Mouse (Mus musculus): ENCODE results near the gene Pitpnm1. TPM values are rescaled to one million over a fixed set of nuclear protein-coding genes. Genes with fewer than 3 reads are reported as not detected.

Gene Pitpnm1
- polyA plus RNA-seq, 2 experiments from 2014 or later, result 98.7 to 113 TPM

DNA sequence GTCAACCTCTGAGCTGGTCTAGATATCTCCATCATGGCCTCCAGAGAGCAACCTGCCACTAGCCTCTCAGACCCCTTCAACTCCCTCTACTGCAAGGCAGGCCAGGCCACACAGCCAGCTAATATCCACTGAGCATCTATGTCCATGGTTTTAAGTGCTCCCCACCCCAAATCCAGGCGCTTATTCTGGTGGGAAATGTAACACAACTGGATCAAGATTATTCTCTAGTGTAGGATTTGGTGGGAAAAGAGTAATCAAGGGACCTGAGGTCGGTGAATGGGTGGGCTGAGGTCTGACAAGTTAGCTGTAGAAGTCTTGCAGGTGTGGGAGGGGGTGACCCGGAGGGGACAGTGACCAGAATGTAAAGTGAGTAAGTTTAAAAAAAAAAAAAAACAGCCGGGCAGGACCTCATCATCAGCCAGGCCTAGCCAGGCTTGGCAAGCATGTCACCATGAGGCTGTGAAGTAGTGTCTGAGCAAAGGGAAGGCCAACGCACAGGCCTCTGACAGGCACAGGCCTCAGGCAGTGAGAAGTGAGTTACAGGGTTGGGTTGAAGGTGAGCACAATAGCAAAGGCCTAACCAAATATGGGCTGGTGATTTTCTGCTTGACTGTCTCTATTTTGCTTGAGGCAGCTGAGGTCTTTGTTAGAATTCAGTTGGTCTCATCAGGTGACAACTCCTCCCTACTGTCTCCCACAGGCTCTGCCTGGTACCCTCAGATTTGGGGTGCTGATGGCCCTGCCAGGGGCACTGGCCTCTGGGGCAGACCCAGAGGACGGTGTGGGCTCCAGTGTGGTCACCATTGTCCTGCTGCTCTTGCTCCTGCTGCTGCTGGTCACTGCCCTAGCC, 55.6 kb downstream of the Pitpnm1 start:
- ATAC-seq, result peak; percentile 36

DNA sequence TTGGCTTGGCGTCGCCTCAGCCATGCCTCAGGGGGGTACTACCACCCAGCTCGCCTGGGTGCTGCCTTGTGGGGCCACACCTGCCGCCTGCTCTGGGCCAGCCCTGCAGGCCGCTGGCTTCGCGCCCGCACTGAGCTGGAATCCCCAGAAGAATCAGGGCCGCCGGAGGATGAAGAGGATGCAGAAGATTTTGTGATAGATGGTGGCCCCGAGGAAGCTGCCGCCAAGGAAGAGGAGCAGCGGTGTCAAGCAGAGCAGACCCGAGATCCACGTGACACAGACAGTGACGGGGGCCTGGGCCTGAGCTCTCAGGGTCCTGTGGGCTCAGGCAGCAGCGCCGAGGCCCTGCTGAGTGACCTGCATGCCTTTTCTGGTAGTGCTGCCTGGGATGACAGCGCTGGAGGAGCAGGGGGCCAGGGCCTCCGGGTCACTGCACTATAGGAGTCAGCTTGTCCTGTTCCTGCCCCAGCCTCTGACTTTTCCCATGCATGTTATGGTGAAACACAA, 56.3 kb downstream of the Pitpnm1 start:
- no peak for ATAC-seq

DNA sequence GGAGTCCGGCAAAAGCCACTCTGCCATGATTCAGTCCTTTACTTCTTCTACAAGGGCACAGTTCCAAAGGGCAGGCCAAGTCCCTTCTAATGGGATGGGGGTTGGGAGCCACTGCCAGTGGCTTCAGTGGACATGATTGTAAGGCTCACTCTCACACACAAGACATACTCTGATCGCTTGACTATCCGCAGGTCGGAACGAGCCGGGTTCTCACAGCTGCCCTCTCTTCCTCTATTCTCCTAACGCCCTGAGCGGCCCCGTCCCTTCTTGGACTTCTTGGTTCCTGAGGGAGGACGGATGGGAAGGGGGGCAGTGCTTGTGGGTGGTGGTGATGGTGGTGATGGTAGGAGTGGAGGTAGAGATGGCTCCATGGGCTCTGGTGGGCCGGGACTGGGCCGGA, 57.0 kb downstream of the Pitpnm1 start:
- ATAC-seq, result no peak

DNA sequence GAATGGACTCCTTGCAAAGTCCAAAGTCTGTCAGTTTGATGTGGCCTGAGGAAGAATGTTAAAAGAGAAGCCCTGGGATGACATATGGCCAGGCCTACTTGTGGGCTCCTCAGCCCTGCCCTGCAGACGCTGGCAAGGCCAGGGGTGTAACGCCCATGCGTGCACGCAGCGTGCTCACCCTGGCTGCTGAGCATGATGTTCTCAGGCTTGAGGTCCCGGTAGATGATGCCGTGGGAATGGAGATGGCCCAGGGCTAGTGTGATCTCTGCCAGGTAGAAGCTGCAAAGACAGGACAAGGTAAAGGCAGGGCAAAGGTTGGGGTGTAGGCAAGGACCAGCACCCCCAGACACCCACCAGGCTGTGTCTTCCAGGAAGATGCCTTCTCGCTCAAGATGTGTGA, 59.3 kb downstream of the Pitpnm1 start:
- no peak for ATAC-seq

DNA sequence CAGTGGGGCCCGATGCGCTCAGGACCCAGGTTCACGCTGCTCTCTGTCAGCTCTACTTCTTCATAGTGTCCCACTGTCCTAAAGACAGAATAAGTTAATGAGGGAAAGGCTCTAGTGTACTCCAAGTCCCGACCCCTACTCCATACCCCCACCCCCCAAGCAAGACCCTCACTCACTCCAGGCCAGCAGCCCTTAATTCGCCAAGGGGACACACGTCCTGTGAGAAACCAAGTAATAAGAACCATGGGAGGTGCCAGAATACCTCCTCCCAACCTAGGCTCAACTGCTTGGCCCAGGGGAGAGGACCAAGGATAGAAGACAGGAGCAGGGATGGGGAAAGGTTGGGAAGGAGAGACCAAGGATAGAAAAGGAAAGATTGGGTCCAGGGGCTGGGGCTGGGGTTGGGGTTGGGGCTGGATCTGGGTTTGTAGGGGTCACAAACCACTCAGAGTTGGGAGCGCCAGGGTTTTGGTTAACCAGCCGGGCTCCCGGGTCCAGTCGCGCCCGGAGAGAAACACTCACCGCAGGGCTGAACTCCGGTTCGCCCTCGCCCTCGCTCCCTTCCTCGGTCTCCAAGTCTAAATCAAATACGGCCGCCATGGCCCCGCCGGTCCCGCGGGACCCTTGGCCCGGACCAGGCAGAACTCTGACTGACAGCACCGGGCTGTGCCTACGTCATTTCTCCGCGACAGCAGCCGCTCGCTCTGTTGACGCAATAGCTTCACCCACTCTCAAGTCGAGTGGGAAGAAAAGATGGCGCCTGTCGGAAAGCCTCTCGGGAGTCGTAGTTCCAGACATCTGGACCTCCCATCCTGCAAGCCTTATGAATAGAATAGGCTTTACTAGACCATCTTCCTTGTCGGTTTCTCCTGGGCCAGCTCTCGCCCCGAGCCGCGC, 63.1 kb downstream of the Pitpnm1 start, which contains the start of gene Rps6kb2:
Gene Rps6kb2, minus strand, starts transcription at position 709 of the 897 bp plus-strand sequence.
- ATAC-seq, result peak; percentile 98

DNA sequence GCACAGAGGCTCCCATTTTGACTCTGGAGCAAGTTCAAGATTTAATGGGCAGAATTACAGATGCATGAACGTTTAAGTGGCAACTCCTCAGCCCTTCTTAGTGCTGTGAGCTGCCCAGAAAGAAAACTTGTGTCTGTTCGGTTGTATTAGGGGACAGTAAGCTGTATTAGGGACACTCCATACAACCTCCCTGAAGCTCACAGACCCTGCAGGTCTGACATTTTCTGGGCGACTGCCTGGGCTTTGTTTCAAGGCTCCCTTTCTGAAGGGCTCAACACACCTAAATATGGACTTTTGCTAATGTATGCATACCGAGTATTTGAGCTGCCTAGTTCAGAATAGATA, 63.7 kb downstream of the Pitpnm1 start:
- no peak for ATAC-seq

Other genes with a start within 250 kb of the Pitpnm1 start
- 1 to 10 TPM; 2.5 to 3.7 TPM for gene Chka, start 248.2 kb upstream of the Pitpnm1 start, polyA plus RNA-seq (2017; shearing (Covaris generic))
- 100 to 1,000 TPM in 1 of 2 experiments, 10 to 100 TPM in 1; 51.3 to 100 TPM for gene Tcirg1, start 192.9 kb upstream of the Pitpnm1 start, polyA plus RNA-seq (2017; shearing (Covaris generic))
- 100 to 1,000 TPM; 219 to 234 TPM for gene Ndufs8, start 187.2 kb upstream of the Pitpnm1 start, polyA plus RNA-seq (2017; shearing (Covaris generic))
- gene Aldh3b1, start 170.2 kb upstream of the Pitpnm1 start, polyA plus RNA-seq (2017; shearing (Covaris generic)), result under 1 TPM in 1 of 2 experiments, not detected in 1; 0.85 TPM
- gene Unc93b1, start 164.8 kb upstream of the Pitpnm1 start, polyA plus RNA-seq (2017; shearing (Covaris generic)), result 10 to 100 TPM; 20.8 to 54.2 TPM
- gene Aldh3b3, start 141.4 kb upstream of the Pitpnm1 start, polyA plus RNA-seq (2017; shearing (Covaris generic)), result not detected
- gene Aldh3b2, start 127.7 kb upstream of the Pitpnm1 start, polyA plus RNA-seq (2017; shearing (Covaris generic)), result not detected
- 1 to 10 TPM in 1 of 2 experiments, not detected in 1; 1.5 TPM for gene Acy3, start 113.4 kb upstream of the Pitpnm1 start, polyA plus RNA-seq (2017; shearing (Covaris generic))
- not detected for gene Tbx10, start 107.2 kb upstream of the Pitpnm1 start, polyA plus RNA-seq (2017; shearing (Covaris generic))
- 10 to 100 TPM; 10.7 to 15.2 TPM for gene Nudt8, start 99.4 kb upstream of the Pitpnm1 start, polyA plus RNA-seq (2017; shearing (Covaris generic))
- under 1 TPM; 0.78 to 0.96 TPM for gene Gm49405, start 99.4 kb upstream of the Pitpnm1 start, polyA plus RNA-seq (2017; shearing (Covaris generic))
- 1 to 10 TPM; 1.1 to 2.1 TPM for gene Doc2g, start 96.7 kb upstream of the Pitpnm1 start, polyA plus RNA-seq (2017; shearing (Covaris generic))
- 100 to 1,000 TPM; 109 to 164 TPM for gene Ndufv1, start 87.2 kb upstream of the Pitpnm1 start, polyA plus RNA-seq (2017; shearing (Covaris generic))
- 100 to 1,000 TPM; 543 to 655 TPM for gene Gstp1, start 62.0 kb upstream of the Pitpnm1 start, polyA plus RNA-seq (2017; shearing (Covaris generic))
- 1 to 10 TPM; 4.2 to 5.3 TPM for gene Gstp2, start 54.0 kb upstream of the Pitpnm1 start, polyA plus RNA-seq (2017; shearing (Covaris generic))
- gene Gstp3, start 40.4 kb upstream of the Pitpnm1 start, polyA plus RNA-seq (2017; shearing (Covaris generic)), result 100 to 1,000 TPM; 158 to 206 TPM
- not detected for gene Cabp2, start 18.4 kb upstream of the Pitpnm1 start, polyA plus RNA-seq (2017; shearing (Covaris generic))
- gene Cdk2ap2, start 2.8 kb upstream of the Pitpnm1 start, polyA plus RNA-seq (2017; shearing (Covaris generic)), result 100 to 1,000 TPM; 328 to 403 TPM
- 100 to 1,000 TPM; 179 to 208 TPM for gene Aip, start 25.9 kb downstream of the Pitpnm1 start, polyA plus RNA-seq (2017; shearing (Covaris generic))
- gene Gpr152, start 39.8 kb downstream of the Pitpnm1 start, polyA plus RNA-seq (2017; shearing (Covaris generic)), result under 1 TPM in 1 of 2 experiments, not detected in 1; 0.29 TPM
- under 1 TPM; 0.79 to 0.92 TPM for gene Cabp4, start 44.0 kb downstream of the Pitpnm1 start, polyA plus RNA-seq (2017; shearing (Covaris generic))
- 100 to 1,000 TPM; 236 to 310 TPM for gene Coro1b, start 48.6 kb downstream of the Pitpnm1 start, polyA plus RNA-seq (2017; shearing (Covaris generic))
- 100 to 1,000 TPM; 836 to 870 TPM for gene Ptprcap, start 53.6 kb downstream of the Pitpnm1 start, polyA plus RNA-seq (2017; shearing (Covaris generic))
- gene Rps6kb2, start 63.4 kb downstream of the Pitpnm1 start, polyA plus RNA-seq (2017; shearing (Covaris generic)), result 10 to 100 TPM; 31.7 to 39.0 TPM
- gene Carns1, start 75.5 kb downstream of the Pitpnm1 start, polyA plus RNA-seq (2017; shearing (Covaris generic)), result 10 to 100 TPM in 1 of 2 experiments, 1 to 10 TPM in 1; 9.4 to 11.9 TPM
- gene Tbc1d10c, start 91.3 kb downstream of the Pitpnm1 start, polyA plus RNA-seq (2017; shearing (Covaris generic)), result 100 to 1,000 TPM; 594 to 924 TPM
- 100 to 1,000 TPM; 835 to 936 TPM for gene Ppp1ca, start 92.1 kb downstream of the Pitpnm1 start, polyA plus RNA-seq (2017; shearing (Covaris generic))
- 10 to 100 TPM; 63.6 to 83.6 TPM for gene Rad9a, start 101.7 kb downstream of the Pitpnm1 start, polyA plus RNA-seq (2017; shearing (Covaris generic))
- 10 to 100 TPM; 35.0 to 46.5 TPM for gene Clcf1, start 114.2 kb downstream of the Pitpnm1 start, polyA plus RNA-seq (2017; shearing (Covaris generic))
- gene AC109138.7, start 114.4 kb downstream of the Pitpnm1 start, polyA plus RNA-seq (2017; shearing (Covaris generic)), result not detected
- 100 to 1,000 TPM; 117 to 127 TPM for gene Pold4, start 131.9 kb downstream of the Pitpnm1 start, polyA plus RNA-seq (2017; shearing (Covaris generic))
- 10 to 100 TPM in 1 of 2 experiments, 1 to 10 TPM in 1; 8.1 to 15.9 TPM for gene Ssh3, start 169.2 kb downstream of the Pitpnm1 start, polyA plus RNA-seq (2017; shearing (Covaris generic))
- gene Ankrd13d, start 183.1 kb downstream of the Pitpnm1 start, polyA plus RNA-seq (2017; shearing (Covaris generic)), result 1 to 10 TPM; 2.4 to 2.5 TPM
- gene Grk2, start 206.2 kb downstream of the Pitpnm1 start, polyA plus RNA-seq (2017; shearing (Covaris generic)), result 100 to 1,000 TPM in 1 of 2 experiments, 10 to 100 TPM in 1; 93.7 to 101 TPM